Mouse (Mus musculus): ENCODE data around the gene Fgfr2.
"Not testable (repeated sequence)": the region's sequence is repeated elsewhere in the genome, so short reads cannot be mapped to it uniquely, and the experiment has no call there.

Gene Fgfr2

GRCm38 (mm10) chr7:132559138-132559766, 563.9 kb downstream of the Fgfr2 start:
- no peak for DNase-seq

- DNase-seq = no peak
These were observed 564.9 kb downstream of the Fgfr2 start for GRCm38 (mm10) chr7:132558141-132558736.

GRCm38 (mm10) chr7:132556575-132556974, 566.6 kb downstream of the Fgfr2 start:
- DNase-seq = no peak

GRCm38 (mm10) chr7:132555911-132556310, 567.2 kb downstream of the Fgfr2 start:
- DNase-seq = no peak

GRCm38 (mm10) chr7:132554091-132554490, 569.1 kb downstream of the Fgfr2 start:
- no peak for DNase-seq

GRCm38 (mm10) chr7:132551351-132552126, 571.6 kb downstream of the Fgfr2 start:
- peak; percentile 97 for DNase-seq

GRCm38 (mm10) chr7:132547126-132547525, 576.0 kb downstream of the Fgfr2 start:
- no peak for DNase-seq

GRCm38 (mm10) chr7:132542427-132542826, 580.7 kb downstream of the Fgfr2 start:
- no peak for DNase-seq

- DNase-seq = no peak
These were observed 581.6 kb downstream of the Fgfr2 start for GRCm38 (mm10) chr7:132541566-132541965.

- no peak for DNase-seq
These were observed 582.6 kb downstream of the Fgfr2 start for GRCm38 (mm10) chr7:132540597-132540996.

- no peak for DNase-seq
These were observed 593.9 kb downstream of the Fgfr2 start for GRCm38 (mm10) chr7:132529206-132529605.

- no peak for DNase-seq
These were observed 609.6 kb downstream of the Fgfr2 start for GRCm38 (mm10) chr7:132513419-132513982.

GRCm38 (mm10) chr7:132509110-132509509, 614.0 kb downstream of the Fgfr2 start:
- no peak for DNase-seq

GRCm38 (mm10) chr7:132507361-132507760, 615.8 kb downstream of the Fgfr2 start:
- DNase-seq = peak; percentile 7

GRCm38 (mm10) chr7:132506226-132506625, 616.9 kb downstream of the Fgfr2 start:
- DNase-seq = no peak

- not testable (repeated sequence) for DNase-seq
These were observed 620.7 kb downstream of the Fgfr2 start for GRCm38 (mm10) chr7:132502445-132502844.

- DNase-seq = no peak
These were observed 626.0 kb downstream of the Fgfr2 start for GRCm38 (mm10) chr7:132497142-132497541.

GRCm38 (mm10) chr7:132494263-132494662, 628.9 kb downstream of the Fgfr2 start:
- no peak for DNase-seq

- DNase-seq = no peak
These were observed 629.5 kb downstream of the Fgfr2 start for GRCm38 (mm10) chr7:132493632-132494031.

GRCm38 (mm10) chr7:132491902-132492301, 631.2 kb downstream of the Fgfr2 start:
- no peak for DNase-seq

- DNase-seq = no peak
These were observed 635.8 kb downstream of the Fgfr2 start for GRCm38 (mm10) chr7:132487361-132487760.

GRCm38 (mm10) chr7:132486403-132487178, 636.6 kb downstream of the Fgfr2 start:
- DNase-seq = no peak

- DNase-seq = no peak
These were observed 638.7 kb downstream of the Fgfr2 start for GRCm38 (mm10) chr7:132484424-132484823.
